Mouse (Mus musculus) midbrain, embryonic 13.5 days (tissue): ENCODE measurements around the gene Hnrnpa3. TPM values are rescaled to one million over a fixed set of nuclear protein-coding genes. Genes with fewer than 3 reads are reported as not detected.

Experiments used
- ATAC-seq: fragments of 200-750 bp; cut with Nextera tagmentation; 2 replicates; pipeline ENCODE4 v1.8.0; 2017; ENCODE audit warnings: mild to moderate bottlenecking, moderate TSS enrichment, moderate library complexity
- H3K27ac ChIP-seq: fragments of 300-500 bp; sonication (generic); 2 replicates; pipeline ENCODE4 v1.5.1; 2015; ENCODE audit warnings: inconsistent platforms, mild to moderate bottlenecking, moderate library complexity
- H3K27me3 ChIP-seq: fragments of 300-500 bp; sonication (generic); 2 replicates; pipeline ENCODE4 v1.6.1; 2015; ENCODE audit warnings: mild to moderate bottlenecking, inconsistent platforms
- H3K36me3 ChIP-seq: fragments of 300-500 bp; sonication (generic); 2 replicates; pipeline ENCODE4 v1.6.1; 2015; ENCODE audit warnings: mild to moderate bottlenecking, inconsistent platforms
- H3K4me1 ChIP-seq: fragments of 300-500 bp; sonication (generic); replicated peaks from 2 replicates; pipeline ENCODE4 v1.6.1; 2015; ENCODE audit warnings: inconsistent platforms
- H3K4me2 ChIP-seq: fragments of 300-500 bp; sonication (generic); replicated peaks from 2 replicates; pipeline ENCODE4 v1.6.1; 2015; ENCODE audit warnings: moderate library complexity, mild to moderate bottlenecking, inconsistent platforms
- H3K4me3 ChIP-seq: fragments of 300-500 bp; sonication (generic); replicated peaks from 2 replicates; pipeline ENCODE4 v1.5.1; 2015; ENCODE audit warnings: mild to moderate bottlenecking, inconsistent platforms
- H3K9ac ChIP-seq: fragments of 300-500 bp; sonication (generic); replicated peaks from 2 replicates; pipeline ENCODE4 v1.6.1; 2015; ENCODE audit warnings: mild to moderate bottlenecking, inconsistent platforms
- H3K9me3 ChIP-seq: fragments of 300-500 bp; sonication (generic); 2 replicates; pipeline ENCODE4 v1.6.1; 2016; ENCODE audit warnings: mild to moderate bottlenecking, inconsistent platforms
- WGBS: fragments of 180-500 bp; shearing (Covaris S2); methylation state at CpG from one replicate; pipeline ENCODE4 v1.1.7; 2015; 5-methylcytosine and 5-hydroxymethylcytosine counted together
- microRNA-seq: library from miRNA; unstranded; fragments of <30 nt; microRNA quantifications from one replicate; pipeline ENCODE4, GENCODE M21; 2016
- polyA plus RNA-seq: library from polyadenylated mRNA; unstranded; fragments of >200 nt; fragmentation: Nextera tagmentation; extraction: Ambion mirVana; gene quantifications from 2 replicates; pipeline ENCODE4 v1.2.1, GENCODE M21; 2015

The Hnrnpa3 gene
- polyA plus RNA-seq, 1 experiment from 2014 or later = 291 TPM

DNA sequence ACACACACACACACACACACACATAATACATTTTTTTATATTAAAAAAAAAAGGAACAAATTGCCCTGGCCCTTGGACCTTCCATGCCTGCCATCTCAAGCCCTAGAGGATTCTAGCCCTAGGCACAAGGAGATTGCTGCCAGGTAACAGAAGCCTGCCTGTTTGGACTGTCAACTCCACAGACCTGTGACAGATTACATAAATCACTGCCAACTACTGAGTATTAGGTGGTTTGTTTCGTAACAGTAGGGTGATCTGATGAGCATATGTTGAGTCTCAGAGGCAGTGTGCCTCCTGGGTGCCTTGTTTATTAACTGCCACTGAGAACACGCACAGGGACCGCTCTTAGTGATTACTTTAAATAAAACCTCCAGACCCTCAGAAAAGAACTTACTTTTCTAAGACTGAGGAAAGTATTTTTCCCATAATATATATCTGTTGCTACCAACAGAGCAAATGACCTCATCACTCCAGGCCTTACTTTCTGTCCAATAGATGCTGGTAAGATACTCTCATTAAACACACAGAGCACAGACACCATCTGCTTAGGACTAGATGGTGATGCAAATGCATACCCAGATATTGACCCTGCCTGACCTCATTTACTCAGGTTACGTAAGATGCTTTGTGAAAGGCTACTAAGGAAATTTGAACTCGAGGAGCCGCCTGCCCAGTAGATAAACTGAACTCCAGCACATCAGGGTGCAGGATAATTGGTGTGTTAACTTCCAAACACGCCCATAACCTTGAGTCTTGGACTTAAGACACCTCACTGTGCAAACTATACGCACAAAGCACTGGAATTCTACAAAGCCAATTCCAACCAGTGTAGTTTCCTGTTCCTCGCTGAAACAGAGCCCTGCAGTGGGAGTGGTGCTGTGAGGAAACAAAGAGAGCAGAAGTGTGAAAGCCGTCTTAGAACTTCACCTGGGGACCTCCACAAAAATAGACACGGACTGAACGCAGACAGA, 57.3 kb downstream of the Hnrnpa3 start:
- Histone ChIP-seq H3K4me2 (no peak overlapping the region), H3K9ac (no peak overlapping the region), H3K36me3 (no peaks in the 10 kb centered on the region), H3K4me1 (no peaks in the 10 kb centered on the region), H3K27me3 (no peaks in the 10 kb centered on the region), H3K27ac (no peak overlapping the region), H3K9me3 (no peaks in the 10 kb centered on the region), H3K4me3 (no peak overlapping the region)
- no peak for ATAC-seq
- 62% methylated on average over 12 of the region's 12 CpGs for WGBS

Small RNA genes lying within 50 kb of the gene (microRNA-seq; reads per million reads assigned to microRNA genes)
- gene Gm24574 = not detected

Other genes with a start within 250 kb of the Hnrnpa3 start
- 10.5 and 11.1 TPM in 2 replicates for gene Nfe2l2, start 45.4 kb downstream of the Hnrnpa3 start, polyA plus RNA-seq
- 29.6 and 31.5 TPM in 2 replicates for gene Agps, start 172.9 kb downstream of the Hnrnpa3 start, polyA plus RNA-seq